Mouse (Mus musculus) cortical plate, adult 2 months (tissue): Measurements from ENCODE around the gene Rtf2.

Experiments
- CTCF ChIP-seq: fragments of 200-500 bp; IDR thresholded peaks from 2 replicates; pipeline ENCODE4 v1.5.1; 2011; ENCODE audit warnings: mild to moderate bottlenecking, control low read depth, low read length; ENCODE audit not compliant: insufficient read depth; ENCODE audit errors: extremely low read depth
- POLR2A ChIP-seq: fragments of 200-500 bp; IDR thresholded peaks from 2 replicates; pipeline ENCODE4 v1.6.1; 2011; ENCODE audit warnings: mild to moderate bottlenecking, low read length, control low read depth; ENCODE audit not compliant: insufficient read depth; ENCODE audit errors: extremely low read depth

GRCm38 (mm10) chr2:172473591-172473990 lies 33.2 kb downstream of the Rtf2 start:
- TF ChIP-seq CTCF (no peak), POLR2A (no peak)
